Mouse (Mus musculus): ENCODE data around the gene Nfam1. TPM values are rescaled to one million over a fixed set of nuclear protein-coding genes. Genes with fewer than 3 reads are reported as not detected.
"Not testable (repeated sequence)": the region's sequence is repeated elsewhere in the genome, so short reads cannot be mapped to it uniquely, and the experiment has no call there.

Nfam1 gene
- 242 and 254 TPM in 2 replicates for polyA plus RNA-seq (2012; ENCODE audit: insufficient read depth, insufficient read length, missing spikeins)

DNA sequence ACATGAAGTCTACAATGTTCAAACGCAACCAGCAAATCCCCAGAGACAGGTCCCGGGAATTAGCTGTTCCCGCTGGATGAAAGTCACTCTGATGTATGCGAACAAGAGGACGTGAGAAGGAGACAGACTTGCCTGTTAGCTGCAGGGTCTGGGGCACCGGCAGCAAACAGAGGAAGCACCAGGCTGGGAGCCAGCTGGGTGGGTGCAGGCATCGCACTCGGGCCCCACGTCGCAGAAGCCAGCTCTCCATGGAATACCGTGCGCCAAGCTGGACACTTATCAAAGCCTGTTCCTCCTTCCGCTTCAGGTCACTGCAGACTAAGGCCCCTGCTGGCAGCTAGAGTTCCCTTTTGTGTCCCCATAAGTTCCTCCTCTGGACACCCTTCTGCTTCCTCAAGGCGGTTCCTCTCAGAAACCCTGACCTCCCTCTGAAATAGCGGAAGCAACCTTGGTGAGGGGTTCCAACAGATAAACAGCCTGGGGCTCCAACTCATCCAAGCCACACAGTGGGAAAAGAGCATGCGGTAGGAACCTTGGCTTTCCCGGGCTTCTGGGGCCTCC is at the start of gene Nfam1:
Nfam1 (minus strand) TSS at position 326 of the 561 bp plus-strand sequence.
- TF ChIP-seq CTCF (IDR thresholded peaks at IDR 0.05; ENCODE audit: low read depth, low read length) (no peak), POLR2A (IDR thresholded peaks at IDR 0.05; ENCODE audit: borderline replicate concordance, low read depth, low read length) (no peak)
- peak within 1 kb of the TSS; percentile 95 for H3K27ac ChIP-seq (ENCODE audit: insufficient read depth, low read depth, low read length)
- peak within 1 kb of the TSS; percentile 83 for H3K4me3 ChIP-seq (ENCODE audit: insufficient read depth, low read length)
- H3K4me1 ChIP-seq (ENCODE audit: control insufficient read depth, insufficient read depth, low read length): peaks cover 49% of the 10 kb centered on the region

DNA sequence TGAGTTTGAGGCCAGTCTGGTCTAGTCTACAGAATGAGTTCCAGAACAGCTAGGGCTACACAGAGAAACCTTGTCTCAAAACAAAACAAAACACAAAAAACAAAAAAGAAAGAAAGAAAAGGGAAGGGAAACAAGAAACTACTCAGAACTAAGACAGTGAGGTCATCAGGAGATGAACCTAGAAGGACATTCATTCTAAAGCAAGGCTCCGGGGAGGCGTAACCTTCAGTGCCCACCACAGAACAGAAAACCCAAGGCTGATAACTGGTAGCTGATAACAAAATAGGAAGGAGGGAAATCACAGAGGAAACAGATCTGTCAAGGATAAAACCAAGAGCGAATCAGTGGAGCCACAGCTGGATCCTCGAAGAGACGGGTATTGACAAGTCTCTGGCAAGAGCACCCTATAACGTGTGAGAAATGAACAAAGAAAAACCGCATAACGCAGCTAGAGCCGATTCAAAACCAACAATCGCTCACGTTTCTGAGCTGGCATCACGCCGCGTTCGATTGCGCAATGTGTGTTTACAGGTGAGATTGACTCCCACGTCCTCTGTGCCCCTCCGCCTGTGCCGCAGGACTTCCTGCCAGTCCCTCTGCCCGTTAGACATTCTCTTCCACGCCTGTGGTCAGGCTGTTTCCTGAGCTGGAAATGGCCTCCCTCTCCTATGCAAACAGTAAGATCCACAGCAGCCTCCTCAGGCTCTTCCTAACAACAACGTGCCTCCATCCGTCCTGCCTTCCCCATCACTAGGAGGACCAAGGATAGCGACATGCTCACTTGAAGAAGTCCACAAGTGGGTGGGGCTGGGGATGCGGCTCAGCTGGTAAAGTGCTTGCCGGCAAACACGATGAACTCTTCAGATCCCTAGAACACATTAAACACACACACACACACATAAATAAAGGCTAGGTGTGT is 42.8 kb upstream of the Nfam1 start:
- H3K4me3 ChIP-seq (ENCODE audit: insufficient read depth, low read length): peak overlapping the region; percentile 7; the same call in 1 of the 2 replicates
- TF ChIP-seq CTCF (IDR thresholded peaks at IDR 0.05; ENCODE audit: low read depth, low read length) (no peak), POLR2A (IDR thresholded peaks at IDR 0.05; ENCODE audit: borderline replicate concordance, low read depth, low read length) (no peak)
- H3K4me1 ChIP-seq (ENCODE audit: control insufficient read depth, insufficient read depth, low read length): peaks cover 8% of the 10 kb centered on the region
- no peak overlapping the region for H3K27ac ChIP-seq (ENCODE audit: insufficient read depth, low read depth, low read length)

DNA sequence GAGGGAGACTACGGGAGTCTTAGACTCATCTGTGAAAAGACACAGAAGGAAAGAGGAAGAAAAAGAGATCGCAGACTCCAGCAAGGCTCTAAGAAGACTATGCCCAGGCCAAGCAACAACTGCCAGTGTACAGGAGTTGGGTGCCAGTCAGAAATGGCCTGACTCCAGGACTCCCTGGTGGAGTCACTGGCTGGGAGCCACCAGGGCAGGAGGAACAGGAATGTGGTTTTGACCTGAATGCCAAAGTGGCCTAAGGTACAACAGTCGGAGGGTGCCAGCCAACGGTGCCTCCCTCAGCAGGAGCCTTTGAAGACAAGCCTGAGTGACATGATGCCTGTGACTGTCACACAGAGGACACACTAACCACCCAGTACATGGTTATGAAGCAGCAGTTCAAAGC is 41.1 kb upstream of the Nfam1 start:
- TF ChIP-seq POLR2A (IDR thresholded peaks at IDR 0.05; ENCODE audit: borderline replicate concordance, low read depth, low read length) (no peak), CTCF (IDR thresholded peaks at IDR 0.05; ENCODE audit: low read depth, low read length) (no peak)
- Histone ChIP-seq H3K27ac (ENCODE audit: insufficient read depth, low read depth, low read length) (no peak overlapping the region), H3K4me3 (ENCODE audit: insufficient read depth, low read length) (no peak overlapping the region), H3K4me1 (ENCODE audit: control insufficient read depth, insufficient read depth, low read length) (peaks cover 8% of the 10 kb centered on the region)

DNA sequence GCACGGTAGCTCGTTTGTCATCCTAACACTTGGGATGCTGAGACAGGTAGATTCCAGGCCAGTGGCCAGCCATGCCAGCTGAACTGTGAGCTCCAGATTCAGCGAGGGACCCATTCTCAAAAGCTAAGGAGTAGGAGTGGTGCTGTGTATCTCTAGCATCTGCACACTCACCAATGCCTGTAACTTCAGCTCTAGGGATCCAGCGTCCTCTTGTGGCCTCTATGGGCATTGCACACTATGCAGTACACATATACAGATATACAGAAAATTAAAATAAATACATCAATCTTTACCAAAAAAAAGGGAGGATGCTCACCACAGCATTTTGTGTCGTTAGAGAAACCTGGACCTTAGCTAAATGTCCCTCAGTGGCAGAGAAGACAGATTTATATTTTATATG is 38.6 kb upstream of the Nfam1 start:
- H3K4me3 ChIP-seq (ENCODE audit: insufficient read depth, low read length): no peak overlapping the region
- no peak for TF ChIP-seq CTCF (IDR thresholded peaks at IDR 0.05; ENCODE audit: low read depth, low read length)
- no peak for TF ChIP-seq POLR2A (IDR thresholded peaks at IDR 0.05; ENCODE audit: borderline replicate concordance, low read depth, low read length)
- peaks cover 8% of the 10 kb centered on the region for H3K4me1 ChIP-seq (ENCODE audit: control insufficient read depth, insufficient read depth, low read length)
- no peak overlapping the region for H3K27ac ChIP-seq (ENCODE audit: insufficient read depth, low read depth, low read length)

DNA sequence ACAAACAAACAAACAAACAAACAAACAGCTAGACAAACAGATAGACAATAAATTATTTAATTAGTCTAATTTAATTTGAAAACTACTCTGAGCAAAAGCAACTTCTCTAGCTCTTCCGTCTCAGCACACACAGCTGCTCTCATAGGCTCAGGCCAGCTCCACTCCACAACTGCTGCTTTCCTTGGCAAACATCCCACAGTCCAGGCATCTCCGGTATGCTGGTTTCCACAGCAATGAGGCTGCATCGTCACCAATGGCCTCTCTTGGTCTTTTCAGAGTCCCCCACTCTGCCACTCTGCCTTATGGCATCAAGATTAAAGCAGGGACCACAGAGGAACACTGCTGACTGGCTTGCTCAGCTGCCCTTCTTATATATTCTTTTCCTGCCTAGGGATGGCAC is 37.8 kb upstream of the Nfam1 start:
- H3K27ac ChIP-seq (ENCODE audit: insufficient read depth, low read depth, low read length): no peak overlapping the region
- TF ChIP-seq CTCF (IDR thresholded peaks at IDR 0.05; ENCODE audit: low read depth, low read length) (no peak), POLR2A (IDR thresholded peaks at IDR 0.05; ENCODE audit: borderline replicate concordance, low read depth, low read length) (no peak)
- H3K4me3 ChIP-seq (ENCODE audit: insufficient read depth, low read length): no peak overlapping the region
- peaks cover 5% of the 10 kb centered on the region for H3K4me1 ChIP-seq (ENCODE audit: control insufficient read depth, insufficient read depth, low read length)

DNA sequence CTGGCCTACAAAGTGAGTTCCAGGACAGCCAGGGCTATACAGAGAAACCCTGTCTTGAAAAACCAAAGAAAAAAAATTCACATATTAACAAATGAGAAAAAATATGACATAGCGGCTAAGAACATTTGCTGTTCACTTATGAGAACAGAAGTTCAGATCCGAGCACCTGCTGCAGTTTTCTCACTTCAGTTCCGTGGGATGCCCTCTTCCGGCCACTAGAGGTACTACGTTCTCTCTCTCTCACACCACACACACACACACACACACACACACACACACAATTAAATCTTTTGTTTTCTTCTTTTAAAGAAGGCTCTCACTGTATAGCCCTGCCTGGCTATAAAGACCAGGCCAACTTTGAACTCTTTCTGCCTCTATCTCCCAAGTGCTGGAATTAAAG is 35.2 kb upstream of the Nfam1 start:
- Histone ChIP-seq H3K4me1 (ENCODE audit: control insufficient read depth, insufficient read depth, low read length) (no peaks in the 10 kb centered on the region), H3K27ac (ENCODE audit: insufficient read depth, low read depth, low read length) (no peak overlapping the region)
- TF ChIP-seq CTCF (IDR thresholded peaks at IDR 0.05; ENCODE audit: low read depth, low read length) (no peak), POLR2A (IDR thresholded peaks at IDR 0.05; ENCODE audit: borderline replicate concordance, low read depth, low read length) (no peak)

DNA sequence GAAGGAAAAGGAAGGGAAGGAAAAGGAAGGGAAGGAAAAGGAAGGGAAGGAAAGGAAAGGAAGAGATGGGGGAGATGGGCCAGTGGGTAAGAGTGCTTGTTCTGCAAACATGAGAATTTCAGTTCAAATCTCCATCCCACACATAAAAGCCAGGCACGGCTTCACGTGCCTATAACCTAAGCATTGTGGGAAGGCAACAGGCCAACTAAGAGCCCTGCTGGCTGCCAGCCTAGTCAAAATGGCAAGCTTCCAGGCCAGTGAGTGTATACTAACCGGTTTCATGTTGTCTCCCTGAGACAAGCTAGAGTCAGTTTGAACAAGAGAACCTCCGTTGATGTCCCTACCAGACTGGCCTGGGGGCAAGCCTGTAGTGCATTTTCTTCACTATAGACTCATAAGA is 32.4 kb upstream of the Nfam1 start:
- no peak overlapping the region for H3K4me3 ChIP-seq (ENCODE audit: insufficient read depth, low read length)
- H3K4me1 ChIP-seq (ENCODE audit: control insufficient read depth, insufficient read depth, low read length): no peaks in the 10 kb centered on the region
- TF ChIP-seq POLR2A (IDR thresholded peaks at IDR 0.05; ENCODE audit: borderline replicate concordance, low read depth, low read length): no peak
- TF ChIP-seq CTCF (IDR thresholded peaks at IDR 0.05; ENCODE audit: low read depth, low read length): no peak
- H3K27ac ChIP-seq (ENCODE audit: insufficient read depth, low read depth, low read length): no peak overlapping the region

More for the DNA sequence above, 35.2 kb upstream of the Nfam1 start:
- no peak overlapping the region for H3K4me3 ChIP-seq (ENCODE audit: insufficient read depth, low read length)

DNA sequence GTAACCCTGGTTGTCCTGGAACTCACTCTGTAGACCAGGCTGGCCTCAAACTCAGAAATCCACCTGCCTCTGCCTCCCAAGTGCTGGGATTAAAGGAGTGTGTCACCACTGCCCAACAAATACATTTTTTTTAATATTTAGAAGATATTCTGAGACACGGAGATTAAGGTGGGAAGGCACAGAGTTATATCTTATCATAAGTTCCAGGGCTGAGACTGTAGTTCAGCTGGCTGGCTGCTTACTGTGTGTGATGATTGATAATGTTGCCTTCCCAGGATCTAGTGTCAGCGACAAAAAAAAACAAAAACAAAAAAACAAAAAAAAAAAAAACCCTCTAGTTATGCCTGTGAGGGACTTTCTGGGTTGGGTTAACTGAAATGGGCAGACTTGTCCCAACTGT is 29.5 kb upstream of the Nfam1 start:
- not testable (repeated sequence) for H3K4me3 ChIP-seq (ENCODE audit: insufficient read depth, low read length); H3K27ac ChIP-seq (ENCODE audit: insufficient read depth, low read depth, low read length); H3K4me1 ChIP-seq (ENCODE audit: control insufficient read depth, insufficient read depth, low read length)

DNA sequence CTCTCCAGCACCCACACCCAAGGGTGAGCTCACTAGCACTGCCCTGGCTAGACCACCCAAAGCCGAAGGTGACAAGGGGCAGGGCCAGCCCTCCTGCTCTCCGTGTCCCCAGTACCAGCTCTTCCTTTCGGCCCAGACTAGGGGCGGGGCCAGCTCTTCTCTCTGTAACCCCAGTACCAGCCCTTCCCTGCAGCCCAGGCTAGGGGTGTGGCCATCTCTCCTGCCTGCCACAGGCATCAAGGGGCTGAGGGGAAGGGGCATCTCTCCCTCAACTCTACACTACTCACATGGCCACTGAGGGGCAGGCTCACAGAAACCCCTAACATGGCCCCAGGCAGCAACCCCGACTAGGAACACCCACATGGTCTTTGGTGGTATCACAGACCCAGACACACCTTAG is 28.6 kb upstream of the Nfam1 start:
- peaks cover 2% of the 10 kb centered on the region; the same call in 1 of the 2 replicates for H3K4me1 ChIP-seq (ENCODE audit: control insufficient read depth, insufficient read depth, low read length)
- no peak overlapping the region for H3K4me3 ChIP-seq (ENCODE audit: insufficient read depth, low read length)
- H3K27ac ChIP-seq (ENCODE audit: insufficient read depth, low read depth, low read length): no peak overlapping the region
- TF ChIP-seq CTCF (IDR thresholded peaks at IDR 0.05; ENCODE audit: low read depth, low read length) (no peak), POLR2A (IDR thresholded peaks at IDR 0.05; ENCODE audit: borderline replicate concordance, low read depth, low read length) (no peak)

DNA sequence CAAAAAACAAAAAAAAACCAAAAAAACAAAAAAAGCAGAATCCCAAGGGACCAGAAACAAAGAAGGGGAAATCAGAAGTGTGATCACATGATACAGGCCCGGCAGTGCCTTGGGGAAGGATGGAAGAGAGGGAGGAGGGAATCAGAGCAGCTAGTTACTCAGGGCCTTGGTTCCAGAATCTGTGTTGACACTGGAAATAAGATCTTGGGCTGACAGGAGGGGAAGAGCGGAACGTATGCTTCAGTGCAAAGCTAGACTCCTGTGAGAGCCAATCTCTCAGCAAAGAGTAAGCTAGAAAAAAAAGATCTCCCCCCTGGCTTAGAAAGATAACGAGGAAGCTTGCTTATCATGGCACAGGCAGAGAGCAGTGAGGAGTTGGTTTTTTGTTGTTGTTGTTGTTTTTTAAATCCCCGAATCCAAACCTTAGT is 26.1 kb upstream of the Nfam1 start:
- no peak overlapping the region for H3K4me3 ChIP-seq (ENCODE audit: insufficient read depth, low read length)
- no peak for TF ChIP-seq POLR2A (IDR thresholded peaks at IDR 0.05; ENCODE audit: borderline replicate concordance, low read depth, low read length)
- TF ChIP-seq CTCF (IDR thresholded peaks at IDR 0.05; ENCODE audit: low read depth, low read length): no peak
- no peak overlapping the region for H3K27ac ChIP-seq (ENCODE audit: insufficient read depth, low read depth, low read length)
- peaks cover 2% of the 10 kb centered on the region; the same call in 1 of the 2 replicates for H3K4me1 ChIP-seq (ENCODE audit: control insufficient read depth, insufficient read depth, low read length)

Measured in bone marrow macrophage, adult 2 months (primary cell).